Mouse (Mus musculus) hindbrain, embryonic 12.5 days (tissue): Measurements from ENCODE around the gene Taok3. TPM values are rescaled to one million over a fixed set of nuclear protein-coding genes. Genes with fewer than 3 reads are reported as not detected.

Experiments used
- ATAC-seq: fragments of 200-750 bp; cut with Nextera tagmentation; 2 replicates; pipeline ENCODE4 v1.8.0; 2017; ENCODE audit warnings: moderate TSS enrichment; ENCODE audit not compliant: low FRiP score
- H3K27ac ChIP-seq: fragments of 300-500 bp; sonication (generic); 2 replicates; pipeline ENCODE4 v1.5.1; 2016; ENCODE audit warnings: mild to moderate bottlenecking
- H3K27me3 ChIP-seq: fragments of 300-500 bp; sonication (generic); 2 replicates; pipeline ENCODE4 v1.6.1; 2016; ENCODE audit warnings: mild to moderate bottlenecking
- H3K36me3 ChIP-seq: fragments of 300-500 bp; sonication (generic); 2 replicates; pipeline ENCODE4 v1.6.1; 2016; ENCODE audit warnings: mild to moderate bottlenecking
- H3K4me1 ChIP-seq: fragments of 300-500 bp; sonication (generic); 2 replicates; pipeline ENCODE4 v1.6.1; 2016
- H3K4me2 ChIP-seq: fragments of 300-500 bp; sonication (generic); replicated peaks from 2 replicates; pipeline ENCODE4 v1.6.1; 2016; ENCODE audit warnings: mild to moderate bottlenecking
- H3K4me3 ChIP-seq: fragments of 300-500 bp; sonication (generic); 2 replicates; pipeline ENCODE4 v1.5.1; 2016; ENCODE audit warnings: mild to moderate bottlenecking
- H3K9ac ChIP-seq: fragments of 300-500 bp; sonication (generic); 2 replicates; pipeline ENCODE4 v1.6.1; 2016; ENCODE audit warnings: mild to moderate bottlenecking, moderate library complexity
- H3K9me3 ChIP-seq: fragments of 300-500 bp; sonication (generic); replicated peaks from 2 replicates; pipeline ENCODE4 v1.6.1; 2016; ENCODE audit warnings: mild to moderate bottlenecking
- WGBS: fragments of 180-500 bp; shearing (Covaris S2); methylation state at CpG from one replicate; pipeline ENCODE4 v1.1.7; 2016; 5-methylcytosine and 5-hydroxymethylcytosine counted together
- polyA plus RNA-seq: library from polyadenylated mRNA; unstranded; fragments of >200 nt; fragmentation: Nextera tagmentation; extraction: Ambion mirVana; gene quantifications from 2 replicates; pipeline ENCODE4 v1.2.1, GENCODE M21; 2016

The Taok3 gene
- polyA plus RNA-seq, 1 experiment from 2014 or later, result 30.6 TPM

GRCm38 (mm10) chr5:117152944-117153343, 33.0 kb downstream of the Taok3 start:
- Histone ChIP-seq H3K4me3 (no peak overlapping the region), H3K27ac (no peak overlapping the region), H3K9me3 (0 out of 2 replicates have a peak, but pooled peaks cover 6% of the 10 kb centered on the region), H3K4me2 (no peak overlapping the region), H3K4me1 (no peaks in the 10 kb centered on the region), H3K36me3 (0 out of 2 replicates have a peak, but pooled peaks cover 3% of the 10 kb centered on the region), H3K27me3 (no peaks in the 10 kb centered on the region), H3K9ac (no peak overlapping the region)
- ATAC-seq, result no peak

GRCm38 (mm10) chr5:117153527-117154091, 33.7 kb downstream of the Taok3 start:
- Histone ChIP-seq H3K4me1 (no peaks in the 10 kb centered on the region), H3K27ac (no peak overlapping the region), H3K4me2 (no peak overlapping the region), H3K36me3 (0 out of 2 replicates have a peak, but pooled peaks cover 3% of the 10 kb centered on the region), H3K4me3 (no peak overlapping the region), H3K27me3 (no peaks in the 10 kb centered on the region), H3K9me3 (0 out of 2 replicates have a peak, but pooled peaks cover 6% of the 10 kb centered on the region), H3K9ac (no peak overlapping the region)
- no peak for ATAC-seq
- WGBS, result 74% methylated on average over 15 of the region's 15 CpGs

GRCm38 (mm10) chr5:117158335-117159018, 38.5 kb downstream of the Taok3 start:
- ATAC-seq, result no peak
- H3K9me3 ChIP-seq, result no peaks in the 10 kb centered on the region
- H3K27ac ChIP-seq, result no peak overlapping the region
- H3K36me3 ChIP-seq, result no peaks in the 10 kb centered on the region
- peaks cover 8% of the 10 kb centered on the region for H3K4me1 ChIP-seq
- no peak overlapping the region for H3K4me3 ChIP-seq
- no peak overlapping the region for H3K9ac ChIP-seq
- H3K27me3 ChIP-seq, result no peaks in the 10 kb centered on the region
- H3K4me2 ChIP-seq, result no peak overlapping the region
- 78% methylated on average over 7 of the region's 7 CpGs for WGBS

GRCm38 (mm10) chr5:117159326-117159725, 39.4 kb downstream of the Taok3 start:
- H3K9ac ChIP-seq, result no peak overlapping the region
- H3K9me3 ChIP-seq, result no peaks in the 10 kb centered on the region
- no peak overlapping the region for H3K4me2 ChIP-seq
- H3K36me3 ChIP-seq, result no peaks in the 10 kb centered on the region
- H3K4me3 ChIP-seq, result no peak overlapping the region
- H3K4me1 ChIP-seq, result peaks cover 8% of the 10 kb centered on the region
- H3K27me3 ChIP-seq, result no peaks in the 10 kb centered on the region
- ATAC-seq, result no peak
- H3K27ac ChIP-seq, result no peak overlapping the region
- 62% methylated on average over 8 of the region's 8 CpGs for WGBS

GRCm38 (mm10) chr5:117159805-117160291, 39.9 kb downstream of the Taok3 start:
- H3K9ac ChIP-seq, result no peak overlapping the region
- no peak for ATAC-seq
- H3K4me2 ChIP-seq, result no peak overlapping the region
- H3K36me3 ChIP-seq, result no peaks in the 10 kb centered on the region
- H3K9me3 ChIP-seq, result no peaks in the 10 kb centered on the region
- H3K27me3 ChIP-seq, result no peaks in the 10 kb centered on the region
- no peak overlapping the region for H3K4me3 ChIP-seq
- peaks cover 8% of the 10 kb centered on the region for H3K4me1 ChIP-seq
- 57% methylated on average over 6 of the region's 6 CpGs for WGBS
- no peak overlapping the region for H3K27ac ChIP-seq

GRCm38 (mm10) chr5:117160499-117160898, 40.6 kb downstream of the Taok3 start:
- no peaks in the 10 kb centered on the region for H3K36me3 ChIP-seq
- no peak overlapping the region for H3K4me3 ChIP-seq
- H3K4me2 ChIP-seq, result no peak overlapping the region
- H3K27ac ChIP-seq, result no peak overlapping the region
- H3K27me3 ChIP-seq, result no peaks in the 10 kb centered on the region
- no peak for ATAC-seq
- 57% methylated on average over 10 of the region's 10 CpGs for WGBS
- H3K9ac ChIP-seq, result no peak overlapping the region
- H3K9me3 ChIP-seq, result no peaks in the 10 kb centered on the region
- H3K4me1 ChIP-seq, result peaks cover 8% of the 10 kb centered on the region

GRCm38 (mm10) chr5:117163790-117164189, 43.9 kb downstream of the Taok3 start:
- no peak overlapping the region for H3K9ac ChIP-seq
- H3K4me1 ChIP-seq, result peaks cover 8% of the 10 kb centered on the region
- H3K36me3 ChIP-seq, result no peaks in the 10 kb centered on the region
- H3K4me2 ChIP-seq, result no peak overlapping the region
- no peak for ATAC-seq
- H3K4me3 ChIP-seq, result no peak overlapping the region
- no peaks in the 10 kb centered on the region for H3K9me3 ChIP-seq
- H3K27me3 ChIP-seq, result no peaks in the 10 kb centered on the region
- no peak overlapping the region for H3K27ac ChIP-seq
- 93% methylated on average over 13 of the region's 13 CpGs for WGBS

- peaks cover 6% of the 10 kb centered on the region for H3K4me1 ChIP-seq
- H3K36me3 ChIP-seq, result no peaks in the 10 kb centered on the region
- H3K4me2 ChIP-seq, result no peak overlapping the region
- 90% methylated on average over 5 of the region's 5 CpGs for WGBS
- no peak overlapping the region for H3K27ac ChIP-seq
- H3K9me3 ChIP-seq, result no peaks in the 10 kb centered on the region
- H3K4me3 ChIP-seq, result no peak overlapping the region
- no peak overlapping the region for H3K9ac ChIP-seq
- ATAC-seq, result no peak
- H3K27me3 ChIP-seq, result no peaks in the 10 kb centered on the region
Observed at GRCm38 (mm10) chr5:117164516-117164915, 44.6 kb downstream of the Taok3 start.

- H3K4me1 ChIP-seq, result 0 out of 2 replicates have a peak, but pooled peaks cover 3% of the 10 kb centered on the region
- no peak overlapping the region for H3K9ac ChIP-seq
- no peaks in the 10 kb centered on the region for H3K36me3 ChIP-seq
- no peaks in the 10 kb centered on the region for H3K27me3 ChIP-seq
- 92% methylated on average over 2 of the region's 2 CpGs for WGBS
- no peak overlapping the region for H3K4me3 ChIP-seq
- ATAC-seq, result no peak
- H3K4me2 ChIP-seq, result no peak overlapping the region
- H3K27ac ChIP-seq, result no peak overlapping the region
- H3K9me3 ChIP-seq, result no peaks in the 10 kb centered on the region
Observed at GRCm38 (mm10) chr5:117164923-117165322, 45.0 kb downstream of the Taok3 start.

- whole genome bisulfite sequencing, result 66% methylated on average over 2 of the region's 2 CpGs
Observed at GRCm38 (mm10) chr5:117165946-117166345, 46.0 kb downstream of the Taok3 start.

GRCm38 (mm10) chr5:117166811-117167365, 47.0 kb downstream of the Taok3 start:
- Histone ChIP-seq H3K9ac (no peak overlapping the region), H3K4me2 (no peak overlapping the region), H3K27ac (no peak overlapping the region), H3K36me3 (no peaks in the 10 kb centered on the region), H3K4me1 (0 out of 2 replicates have a peak, but pooled peaks cover 3% of the 10 kb centered on the region), H3K27me3 (no peaks in the 10 kb centered on the region), H3K9me3 (no peaks in the 10 kb centered on the region), H3K4me3 (no peak overlapping the region)
- WGBS, result 93% methylated on average over 11 of the region's 11 CpGs
- no peak for ATAC-seq

More at GRCm38 (mm10) chr5:117165946-117166345, 46.0 kb downstream of the Taok3 start:
- Histone ChIP-seq H3K27ac (no peak overlapping the region), H3K4me2 (no peak overlapping the region), H3K36me3 (no peaks in the 10 kb centered on the region), H3K4me1 (0 out of 2 replicates have a peak, but pooled peaks cover 3% of the 10 kb centered on the region), H3K4me3 (no peak overlapping the region), H3K27me3 (no peaks in the 10 kb centered on the region), H3K9me3 (no peaks in the 10 kb centered on the region), H3K9ac (no peak overlapping the region)
- no peak for ATAC-seq

- ATAC-seq, result no peak
- Histone ChIP-seq H3K27ac (no peak overlapping the region), H3K4me3 (no peak overlapping the region), H3K9me3 (no peaks in the 10 kb centered on the region), H3K4me2 (no peak overlapping the region), H3K9ac (no peak overlapping the region), H3K27me3 (no peaks in the 10 kb centered on the region), H3K4me1 (no peaks in the 10 kb centered on the region), H3K36me3 (no peaks in the 10 kb centered on the region)
- 91% methylated on average over 14 of the region's 14 CpGs for WGBS
Observed at GRCm38 (mm10) chr5:117168351-117169100, 48.6 kb downstream of the Taok3 start.
